Mouse (Mus musculus) 3134 (cell line): ENCODE results near the gene Fignl1.

Experiments
- DNase-seq: peaks from one replicate; pipeline ENCODE4 v3.0.0-alpha.2; 2011; ENCODE audit warnings: low spot score; ENCODE audit not compliant: insufficient read length; ENCODE audit errors: extremely low read depth

Gene Fignl1

GRCm38 (mm10) chr11:11815737-11816136 lies 7.0 kb upstream of the Fignl1 start:
- DNase-seq, result no peak

- DNase-seq, result peak; percentile 35
These were observed 3.2 kb upstream of the Fignl1 start for GRCm38 (mm10) chr11:11811906-11812480.

DNA sequence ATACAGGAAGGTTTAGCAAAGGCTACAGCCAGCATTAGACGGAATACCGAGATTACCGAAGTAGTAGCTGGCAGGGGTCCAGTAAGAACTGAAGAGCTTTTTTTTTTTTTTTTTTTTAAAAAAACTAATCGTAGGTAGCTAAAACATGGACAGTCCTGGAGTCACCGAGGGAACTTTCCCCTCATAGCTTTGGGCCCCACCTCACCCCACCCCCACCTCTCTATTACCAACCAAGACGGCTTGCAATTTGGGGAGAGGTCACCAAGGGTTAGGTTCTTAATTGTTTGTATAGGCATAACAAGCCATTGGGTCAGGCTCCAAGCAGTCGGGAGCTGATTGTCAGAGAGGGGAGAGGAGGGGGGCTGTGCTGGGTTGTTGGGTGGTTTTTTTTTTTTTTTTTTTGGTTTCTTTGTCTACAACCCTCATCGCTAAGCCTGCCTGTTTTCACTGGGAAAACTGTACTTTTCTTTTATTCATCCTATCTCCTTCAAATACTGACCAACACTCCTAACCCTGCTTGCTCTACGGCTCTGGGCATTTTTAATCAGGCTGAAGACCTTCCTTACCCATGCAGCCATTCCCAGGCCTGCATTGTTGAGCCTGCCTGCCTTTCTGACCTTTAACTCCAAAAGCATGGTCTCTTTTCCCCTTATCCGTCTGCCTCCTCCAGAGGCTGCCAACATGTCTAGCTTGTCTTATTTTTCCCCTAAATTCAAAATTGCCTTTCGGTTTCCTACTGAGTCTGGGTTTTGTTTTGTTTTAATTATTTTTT lies 828 bp upstream of the Fignl1 start:
- DNase-seq, result no peak

DNA sequence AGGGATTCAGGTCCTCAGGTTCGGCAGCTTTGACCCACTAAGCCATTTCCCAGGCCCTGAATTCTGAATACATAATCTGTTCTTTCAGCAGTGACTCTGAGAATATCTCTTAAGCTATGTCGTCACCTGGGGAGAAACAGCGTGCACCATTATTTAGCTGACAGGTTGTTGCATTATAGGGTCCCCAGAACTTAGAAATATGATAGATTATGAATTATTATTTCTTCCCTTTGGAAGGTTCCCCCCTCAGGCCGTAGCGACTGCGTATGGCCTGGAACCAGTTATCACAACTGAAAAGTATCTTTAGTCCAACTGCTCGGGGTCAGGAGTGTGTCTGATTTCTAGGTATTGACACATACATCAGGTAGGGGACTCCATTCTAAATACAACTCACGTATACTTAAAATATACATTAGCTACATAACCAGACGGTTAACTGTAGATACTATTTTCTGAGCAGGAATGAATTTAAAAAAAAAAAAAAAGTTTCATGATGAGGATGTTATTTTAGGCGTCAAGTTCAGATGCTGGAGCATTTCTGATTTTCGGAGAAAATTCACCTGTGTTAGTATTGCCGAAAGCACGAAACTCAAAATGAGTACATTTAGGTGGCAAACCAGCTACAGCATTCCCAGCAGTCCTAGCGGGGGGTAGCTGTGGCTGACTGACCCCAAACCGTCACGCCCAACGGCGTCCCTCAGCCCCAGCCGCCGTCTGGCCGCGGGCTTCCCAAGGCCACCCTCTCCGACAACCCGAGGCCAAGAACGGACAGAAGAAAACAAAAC lies 535 bp downstream of the Fignl1 start:
- no peak for DNase-seq

- no peak for DNase-seq
These were observed 2.8 kb downstream of the Fignl1 start for GRCm38 (mm10) chr11:11805951-11806350.

DNA sequence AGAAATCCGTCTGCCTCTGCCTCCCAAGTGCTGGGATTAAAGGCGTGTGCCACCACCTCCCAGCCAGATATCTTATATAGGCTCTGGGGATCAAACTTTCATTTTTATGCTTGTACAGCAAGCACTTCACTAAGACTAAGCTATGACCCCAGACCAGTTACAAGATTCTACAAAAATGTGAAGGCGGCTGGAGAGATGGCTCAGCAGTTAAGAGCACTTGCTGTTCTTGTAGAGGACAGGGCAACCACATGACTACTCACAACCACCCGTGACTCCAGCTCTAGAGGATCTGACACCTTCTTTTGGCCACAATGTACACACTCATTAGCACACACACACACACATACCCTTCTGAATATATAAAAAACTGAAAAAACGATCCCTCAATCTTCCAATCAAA lies 4.3 kb downstream of the Fignl1 start:
- no peak for DNase-seq

DNA sequence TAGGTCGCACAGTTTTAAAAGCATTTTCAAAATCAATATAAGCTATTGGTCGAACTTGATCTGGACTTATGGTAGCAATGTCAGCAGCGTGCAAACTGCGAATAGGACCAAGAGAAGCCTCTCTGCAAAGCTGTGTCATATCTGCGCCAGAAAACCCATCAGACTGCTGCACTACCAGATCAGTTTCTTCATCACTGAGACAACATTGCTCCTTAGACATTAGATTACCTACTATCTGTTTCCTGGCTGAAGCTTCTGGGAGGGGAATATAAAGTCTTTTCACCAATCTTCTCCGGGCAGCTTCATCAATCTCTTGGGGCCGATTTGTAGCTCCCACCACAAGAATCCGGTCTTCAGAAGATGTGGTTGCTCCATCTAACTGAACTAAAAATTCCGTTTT lies 7.7 kb downstream of the Fignl1 start:
- DNase-seq, result no peak

DNA sequence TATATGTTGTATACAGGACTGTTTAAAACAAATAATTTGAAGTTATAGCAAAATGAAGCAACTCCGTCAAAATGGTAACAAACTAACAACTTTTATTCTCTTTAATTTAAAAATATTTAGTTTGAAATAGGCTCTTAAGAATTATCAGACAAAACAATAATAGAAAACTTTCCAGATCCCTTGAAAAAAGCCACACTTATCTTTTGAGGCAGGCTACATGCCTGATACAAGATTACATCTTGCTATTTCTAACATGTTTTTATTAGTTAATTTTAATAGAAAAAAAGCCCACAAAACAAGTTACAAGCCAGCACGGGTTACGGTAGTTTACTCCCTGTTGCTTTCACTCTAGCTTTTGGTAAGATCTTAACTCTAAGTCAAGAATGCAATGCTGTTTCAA lies 8.5 kb downstream of the Fignl1 start:
- DNase-seq, result no peak

DNA sequence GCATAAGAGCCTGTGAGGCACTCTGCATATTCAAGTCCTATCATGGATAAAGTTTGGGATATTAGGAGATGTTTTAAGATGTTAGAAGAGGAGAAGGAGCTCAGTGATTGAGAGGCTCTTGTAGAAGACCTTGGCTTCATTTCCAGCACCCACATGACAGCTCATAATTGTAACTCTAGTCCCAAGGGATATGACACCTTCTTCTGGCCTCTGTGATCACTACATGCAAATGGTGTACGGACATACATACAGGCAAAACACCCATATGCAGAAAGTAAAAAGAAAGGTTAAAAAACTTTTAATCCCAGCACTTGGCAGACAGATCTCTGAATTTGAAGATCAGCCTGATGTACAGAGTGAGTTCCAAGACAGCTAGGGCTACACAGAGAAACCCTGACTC lies 10.1 kb downstream of the Fignl1 start:
- no peak for DNase-seq

GRCm38 (mm10) chr11:11794626-11795025 lies 14.1 kb downstream of the Fignl1 start:
- DNase-seq, result no peak

DNA sequence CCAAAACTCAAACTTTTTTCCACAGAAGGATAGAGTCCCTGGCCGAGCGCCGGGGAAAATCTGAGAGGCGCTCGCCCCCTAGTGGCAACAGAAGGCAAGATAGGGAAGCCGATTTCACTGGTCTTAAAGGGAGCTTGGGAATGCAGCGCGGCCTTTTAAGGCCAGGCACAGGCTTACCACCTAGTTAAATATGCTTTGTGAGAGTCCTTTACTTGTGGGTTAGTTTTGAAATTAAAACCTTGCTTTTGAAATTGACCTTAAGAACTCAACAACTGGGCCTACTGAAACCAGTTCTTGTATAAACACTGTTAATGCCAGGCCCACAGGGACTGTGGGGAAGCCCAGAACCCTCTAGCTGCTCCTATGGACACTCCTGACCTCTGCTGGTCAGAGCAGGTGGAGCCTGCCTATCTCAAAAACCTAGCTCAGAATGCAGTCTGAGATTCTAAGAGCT lies 20.2 kb downstream of the Fignl1 start:
- DNase-seq, result peak; percentile 53

DNA sequence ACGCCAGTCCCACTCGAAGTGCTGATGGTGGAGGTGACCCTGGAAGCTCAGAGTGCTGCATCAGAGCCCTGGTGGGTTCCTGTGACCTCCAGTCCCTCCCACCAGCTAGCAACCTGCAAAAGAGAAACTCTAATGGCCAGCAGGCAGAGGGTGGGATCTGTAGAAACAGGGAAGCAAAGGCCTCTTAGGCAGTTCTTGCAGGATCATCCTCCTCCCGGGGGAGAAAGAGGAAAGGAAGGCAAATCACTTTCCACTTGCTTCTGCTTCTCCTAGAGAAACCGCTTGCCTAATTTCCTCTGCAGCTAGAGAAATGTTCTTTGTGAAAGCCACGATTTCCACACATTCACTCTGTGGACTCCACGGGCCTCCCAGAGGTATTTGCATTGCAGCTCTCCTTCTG lies 23.3 kb downstream of the Fignl1 start:
- DNase-seq, result no peak

GRCm38 (mm10) chr11:11781728-11782127 lies 27.0 kb downstream of the Fignl1 start:
- no peak for DNase-seq

DNA sequence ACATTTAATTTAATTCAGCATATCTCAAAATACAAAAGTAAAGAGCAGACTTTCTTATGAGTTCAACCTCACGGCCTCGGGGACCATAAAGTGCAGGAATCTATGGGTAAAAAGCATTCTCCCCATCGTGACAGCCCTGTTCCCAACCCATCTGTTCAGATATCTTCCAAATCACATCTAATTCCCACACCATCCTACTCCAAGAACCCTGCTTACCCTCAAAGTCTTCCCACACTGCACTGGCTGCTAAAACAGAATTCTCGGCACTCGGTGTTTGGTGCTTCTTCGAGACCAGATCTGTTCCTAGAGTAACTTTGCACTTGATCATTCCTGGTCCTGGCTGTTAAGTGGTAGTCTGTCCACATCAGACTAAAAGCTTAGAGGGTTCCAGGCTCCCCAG lies 30.4 kb downstream of the Fignl1 start:
- DNase-seq, result no peak

DNA sequence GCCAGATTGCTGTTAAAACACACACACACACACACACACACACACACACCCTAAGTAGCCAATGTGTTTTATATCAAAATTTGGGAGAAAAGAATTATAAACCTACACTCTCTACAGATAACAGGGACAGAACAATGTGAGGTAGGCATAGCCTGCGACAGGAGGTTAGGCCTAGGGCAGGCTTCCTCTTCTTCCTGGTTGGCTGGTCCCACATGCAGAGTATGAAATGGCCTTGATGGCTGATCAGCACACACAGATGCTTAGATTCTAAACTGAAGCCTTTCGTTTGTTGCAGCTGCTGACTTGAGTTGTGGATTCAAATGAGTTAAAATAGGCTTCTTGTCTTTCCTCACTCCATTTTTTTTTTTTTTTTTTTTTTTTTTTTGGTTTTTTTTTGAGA lies 31.0 kb downstream of the Fignl1 start:
- no peak for DNase-seq

DNA sequence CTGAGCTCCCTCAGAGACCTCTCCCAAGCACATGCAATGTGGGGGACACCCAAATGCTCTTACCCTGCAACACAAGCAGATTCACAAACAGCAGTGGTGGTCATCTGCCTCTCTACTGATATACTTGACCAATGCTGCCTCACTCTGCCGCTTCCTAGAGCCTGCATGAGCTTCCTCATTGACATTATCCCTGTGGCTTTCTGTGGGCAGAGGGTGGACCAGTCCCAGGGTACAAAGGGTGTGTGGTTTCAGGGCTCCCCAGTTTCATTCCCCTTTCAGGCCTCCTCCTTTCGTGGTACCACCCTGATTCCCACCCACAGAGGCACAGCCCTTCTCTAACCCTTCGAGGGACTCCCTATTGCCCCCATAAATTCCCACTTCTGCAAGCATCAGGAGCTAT lies 31.5 kb downstream of the Fignl1 start:
- DNase-seq, result no peak

DNA sequence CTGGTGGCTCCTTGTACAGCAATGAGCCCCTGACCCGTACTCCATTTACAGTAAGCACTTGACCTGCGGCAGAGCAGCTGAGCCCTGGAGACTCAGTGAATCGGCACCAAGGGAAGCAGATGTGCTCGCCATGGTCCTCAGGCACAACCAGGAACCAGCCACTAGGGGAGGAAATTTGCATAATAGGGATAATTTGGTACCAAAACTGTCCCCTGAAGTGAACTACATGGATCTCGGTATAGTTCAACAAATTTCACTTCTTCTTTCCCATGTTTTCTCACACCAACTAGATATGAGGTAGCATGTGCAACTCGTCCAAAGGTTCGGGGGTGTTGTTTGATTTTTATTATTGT lies 32.0 kb downstream of the Fignl1 start:
- no peak for DNase-seq

GRCm38 (mm10) chr11:11776071-11776821 lies 32.5 kb downstream of the Fignl1 start:
- DNase-seq, result no peak

DNA sequence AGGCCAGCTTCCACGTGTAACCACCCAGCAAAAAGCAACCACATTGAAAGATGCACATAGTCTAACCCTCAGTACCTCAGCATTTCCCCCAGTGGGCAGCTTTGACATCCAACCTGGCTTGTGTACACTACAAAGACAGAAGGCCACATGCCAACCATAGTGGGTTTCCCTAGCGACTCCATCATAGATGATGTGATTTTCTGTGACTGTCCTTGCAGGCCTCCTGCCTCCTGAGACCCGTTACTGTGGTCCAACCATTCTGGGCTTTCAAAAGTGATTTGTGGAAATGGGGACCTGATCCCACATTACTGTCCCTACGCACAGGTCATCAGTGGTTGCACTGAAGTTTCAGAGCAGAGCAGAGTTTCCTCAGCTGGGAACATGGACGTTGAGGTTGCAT lies 33.9 kb downstream of the Fignl1 start:
- DNase-seq, result no peak

GRCm38 (mm10) chr11:11774384-11774783 lies 34.4 kb downstream of the Fignl1 start:
- DNase-seq, result no peak

DNA sequence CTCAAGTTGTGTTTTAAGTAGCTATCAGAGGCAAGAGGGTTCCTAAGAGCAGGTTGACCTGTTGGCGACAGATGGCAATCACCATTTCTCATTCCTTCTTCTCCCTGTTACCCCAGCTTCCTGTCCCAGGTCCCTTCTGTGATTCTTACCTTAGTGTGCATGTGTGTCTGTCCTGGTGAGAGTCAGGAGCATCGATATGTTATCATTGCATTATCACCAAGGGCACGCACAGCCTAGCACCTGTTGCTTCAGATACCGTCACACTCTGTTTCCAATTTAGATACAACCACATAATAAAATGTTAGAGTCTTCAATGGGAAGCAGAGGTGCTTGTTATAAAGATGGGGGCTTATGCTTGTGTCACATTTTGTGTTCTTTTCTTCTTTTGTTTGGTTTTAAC lies 36.6 kb downstream of the Fignl1 start:
- no peak for DNase-seq
